Mouse (Mus musculus): ENCODE data around the gene Tcp11l2.

Gene Tcp11l2

DNA sequence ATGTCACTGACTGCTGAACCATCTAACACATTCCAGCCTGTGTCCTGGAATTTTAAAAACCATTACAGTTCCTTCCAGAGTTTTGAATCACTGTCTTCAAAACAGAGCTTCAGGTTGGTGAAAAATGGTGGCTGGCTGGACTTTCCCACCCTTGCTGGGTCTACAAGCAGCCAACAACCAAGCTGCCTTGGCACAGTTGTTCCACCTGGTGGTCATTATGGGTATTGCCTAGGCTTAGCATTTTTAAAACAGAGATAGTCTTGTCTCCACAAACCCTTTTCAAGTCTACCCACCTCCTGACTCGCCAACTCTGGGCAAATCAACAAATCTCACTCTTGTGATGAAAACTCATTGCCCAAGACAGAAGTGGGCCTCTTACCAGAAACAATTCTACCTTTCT, 17.9 kb upstream of the Tcp11l2 start:
- DNase-seq (ENCODE audit: low spot score), result no peak

GRCm38 (mm10) chr10:84559986-84560385, 16.4 kb upstream of the Tcp11l2 start:
- DNase-seq (ENCODE audit: low spot score), result no peak

- no peak for DNase-seq (ENCODE audit: low spot score)
These were observed 14.3 kb upstream of the Tcp11l2 start for GRCm38 (mm10) chr10:84562121-84562520.

DNA sequence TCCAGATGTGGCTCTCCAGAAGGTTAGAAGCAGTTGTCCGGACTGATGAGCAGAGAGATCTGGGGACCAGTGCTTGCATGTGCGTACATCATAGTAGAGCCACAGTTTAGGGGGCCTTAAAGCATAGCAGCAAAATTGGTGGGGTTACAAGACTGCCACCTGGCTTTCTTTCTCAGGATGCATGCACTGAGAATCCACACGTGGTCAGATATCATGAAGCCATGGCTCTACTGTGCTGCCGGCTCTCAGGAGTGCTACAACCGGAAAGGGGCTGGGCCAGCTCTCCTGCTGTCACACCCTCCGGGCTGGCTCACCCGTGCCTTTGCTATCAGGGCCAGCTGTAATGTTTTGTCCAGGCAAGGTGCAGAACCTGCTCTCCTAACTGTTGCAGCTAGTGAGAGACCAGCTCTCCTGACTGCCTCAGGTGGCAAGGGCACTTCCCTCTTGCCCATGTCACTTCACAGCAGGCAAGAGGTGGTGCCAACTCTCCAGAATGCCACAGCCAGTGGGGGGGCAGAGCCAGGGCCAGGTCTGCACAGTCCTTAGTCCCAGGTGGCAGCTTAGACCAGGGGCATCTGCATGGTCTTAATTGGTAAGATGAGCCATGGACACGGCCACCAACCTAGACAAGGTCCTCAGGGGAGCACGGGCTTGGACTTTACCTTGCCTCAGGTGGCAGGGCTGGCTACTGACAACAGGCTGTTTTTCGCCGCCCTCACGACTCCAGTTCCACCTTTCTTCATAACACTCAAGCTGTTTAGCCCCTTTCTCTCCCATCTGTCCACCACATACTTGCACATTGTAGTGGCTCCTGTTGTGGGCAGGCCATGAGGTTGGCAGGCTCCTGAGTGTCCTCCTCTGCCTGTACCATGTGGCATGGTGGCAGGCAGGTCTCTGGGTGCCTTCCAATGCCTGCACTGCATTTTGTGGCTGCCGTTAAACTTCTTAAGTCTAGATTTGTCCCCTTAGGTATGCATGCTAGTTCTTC, 13.6 kb upstream of the Tcp11l2 start:
- DNase-seq (ENCODE audit: low spot score), result peak; percentile 14

DNA sequence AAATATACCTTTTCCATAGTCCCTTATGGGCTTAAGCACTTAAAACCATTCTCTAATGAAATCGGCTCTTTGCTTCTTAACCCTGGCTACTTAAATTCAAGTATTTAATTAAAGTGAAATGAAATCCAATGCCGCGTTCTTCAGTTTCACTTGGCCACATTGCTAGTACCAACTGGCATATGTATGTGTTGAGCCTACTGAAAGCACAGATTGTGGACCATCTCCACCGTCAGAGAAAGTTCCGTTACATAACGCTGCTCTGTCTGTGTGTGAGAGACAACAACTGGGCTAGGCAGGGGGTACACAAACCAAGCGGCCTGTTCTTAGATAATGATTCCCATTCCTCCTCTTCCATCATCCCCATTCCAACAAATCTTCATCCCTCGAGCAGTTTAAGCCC, 12.0 kb upstream of the Tcp11l2 start:
- DNase-seq (ENCODE audit: low spot score), result no peak

DNA sequence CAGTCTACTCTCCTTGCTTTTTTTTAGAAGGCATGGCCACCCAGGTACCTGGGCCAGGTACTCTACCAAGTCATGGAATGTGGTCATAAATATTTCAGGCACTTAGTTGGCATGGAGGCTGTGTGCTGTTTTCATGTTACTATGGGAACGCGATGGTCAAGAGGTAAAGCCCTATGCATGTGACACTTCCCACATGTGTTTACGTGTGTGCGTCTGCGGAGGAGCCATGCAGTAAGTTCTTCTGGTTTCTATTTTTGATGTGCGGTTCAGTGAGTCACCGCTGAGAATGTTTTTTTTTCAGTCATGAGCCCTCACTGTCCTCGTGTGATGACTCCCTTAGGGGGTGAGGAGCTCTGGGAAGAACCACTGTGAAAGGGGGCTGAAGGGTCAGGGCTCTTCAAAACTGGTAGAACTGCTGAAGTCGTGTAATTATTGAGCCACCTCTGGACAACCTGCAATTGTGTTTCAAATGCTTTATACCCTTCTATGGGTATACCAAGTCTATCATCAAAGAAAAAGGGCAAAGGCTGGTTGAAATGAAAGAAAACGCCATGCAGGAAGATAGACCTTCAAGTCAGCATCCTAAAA, 5.3 kb upstream of the Tcp11l2 start:
- DNase-seq (ENCODE audit: low spot score), result no peak

DNA sequence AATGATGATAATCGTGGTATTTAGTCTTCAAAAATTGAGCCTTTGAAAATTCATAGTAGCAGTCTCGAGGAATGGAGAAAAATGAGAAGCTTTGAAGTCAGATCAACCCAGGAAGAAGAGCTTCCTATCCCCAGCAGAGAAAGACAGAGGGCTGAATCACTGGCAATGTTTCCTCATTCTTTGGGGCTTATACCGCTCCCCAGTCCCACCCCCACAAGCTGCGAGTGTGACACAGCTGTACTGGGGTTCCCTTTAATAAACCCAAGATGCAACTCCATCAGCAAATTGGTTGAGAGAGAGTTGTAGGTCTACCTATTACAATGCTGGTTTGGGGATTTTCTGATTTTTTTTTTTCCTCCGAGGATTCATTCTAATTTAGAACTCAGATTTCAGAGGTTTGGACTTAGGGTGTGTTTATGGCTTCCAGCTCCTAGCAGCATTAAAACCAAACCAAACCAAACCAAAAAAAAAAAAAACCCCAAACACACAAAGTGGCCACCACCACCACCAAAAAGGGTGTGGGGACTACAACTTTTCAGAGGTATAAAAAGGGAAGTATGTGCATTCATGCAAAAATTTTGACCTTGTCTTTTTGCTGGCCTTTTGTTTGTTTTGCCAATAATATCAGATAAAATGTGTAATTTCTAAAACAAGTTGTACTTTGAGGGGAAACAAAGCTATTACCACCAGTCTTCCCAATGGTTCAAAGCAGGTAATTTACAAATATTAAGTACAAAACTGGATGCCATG, 2.6 kb upstream of the Tcp11l2 start:
- no peak for DNase-seq (ENCODE audit: low spot score)

- DNase-seq (ENCODE audit: low spot score), result no peak
These were observed 414 bp upstream of the Tcp11l2 start for GRCm38 (mm10) chr10:84576029-84576394.

- peak; percentile 70 for DNase-seq (ENCODE audit: low spot score)
These were observed 773 bp downstream of the Tcp11l2 start for GRCm38 (mm10) chr10:84577071-84577727.

DNA sequence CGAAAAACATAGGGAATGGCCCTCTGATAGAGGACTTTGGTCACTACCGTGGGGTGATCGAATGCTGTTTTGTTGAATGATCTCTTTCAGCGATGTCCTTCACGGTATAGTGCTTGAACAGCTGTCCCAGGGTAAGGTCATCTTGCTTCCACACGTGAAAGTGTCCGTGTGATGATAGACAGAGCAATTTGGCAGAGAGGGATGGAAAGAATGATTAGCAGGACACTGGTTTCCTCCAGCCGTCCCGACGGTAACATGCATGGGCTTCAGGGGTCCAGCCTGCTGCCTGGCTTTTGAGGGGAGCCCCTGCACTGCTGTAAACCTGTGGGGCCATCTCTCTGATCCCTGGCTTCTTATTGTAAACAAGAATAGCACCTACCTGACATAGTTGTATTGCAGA, 2.3 kb downstream of the Tcp11l2 start:
- no peak for DNase-seq (ENCODE audit: low spot score)

GRCm38 (mm10) chr10:84579527-84579926, 3.1 kb downstream of the Tcp11l2 start:
- no peak for DNase-seq (ENCODE audit: low spot score)

DNA sequence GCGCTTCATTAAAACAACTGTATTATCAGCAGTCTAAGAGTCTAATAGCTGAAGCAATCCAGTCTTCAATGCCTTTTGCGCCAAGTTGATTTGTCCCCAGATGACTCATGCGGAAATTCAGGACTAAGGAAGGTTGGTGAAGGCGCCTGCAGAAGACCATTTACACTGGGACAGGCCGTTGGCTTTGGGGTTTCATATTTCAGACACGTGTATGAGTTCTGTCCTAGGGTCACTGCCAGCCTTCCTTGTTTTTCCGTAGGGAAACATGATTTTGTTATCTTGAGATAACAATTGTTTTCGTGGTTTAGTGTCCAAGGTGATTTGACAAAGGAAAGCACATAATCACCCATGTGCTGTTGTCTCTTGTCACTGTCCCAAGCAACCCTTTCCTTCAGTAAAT, 4.8 kb downstream of the Tcp11l2 start:
- no peak for DNase-seq (ENCODE audit: low spot score)

- no peak for DNase-seq (ENCODE audit: low spot score)
These were observed 5.8 kb downstream of the Tcp11l2 start for GRCm38 (mm10) chr10:84582236-84582635.

DNA sequence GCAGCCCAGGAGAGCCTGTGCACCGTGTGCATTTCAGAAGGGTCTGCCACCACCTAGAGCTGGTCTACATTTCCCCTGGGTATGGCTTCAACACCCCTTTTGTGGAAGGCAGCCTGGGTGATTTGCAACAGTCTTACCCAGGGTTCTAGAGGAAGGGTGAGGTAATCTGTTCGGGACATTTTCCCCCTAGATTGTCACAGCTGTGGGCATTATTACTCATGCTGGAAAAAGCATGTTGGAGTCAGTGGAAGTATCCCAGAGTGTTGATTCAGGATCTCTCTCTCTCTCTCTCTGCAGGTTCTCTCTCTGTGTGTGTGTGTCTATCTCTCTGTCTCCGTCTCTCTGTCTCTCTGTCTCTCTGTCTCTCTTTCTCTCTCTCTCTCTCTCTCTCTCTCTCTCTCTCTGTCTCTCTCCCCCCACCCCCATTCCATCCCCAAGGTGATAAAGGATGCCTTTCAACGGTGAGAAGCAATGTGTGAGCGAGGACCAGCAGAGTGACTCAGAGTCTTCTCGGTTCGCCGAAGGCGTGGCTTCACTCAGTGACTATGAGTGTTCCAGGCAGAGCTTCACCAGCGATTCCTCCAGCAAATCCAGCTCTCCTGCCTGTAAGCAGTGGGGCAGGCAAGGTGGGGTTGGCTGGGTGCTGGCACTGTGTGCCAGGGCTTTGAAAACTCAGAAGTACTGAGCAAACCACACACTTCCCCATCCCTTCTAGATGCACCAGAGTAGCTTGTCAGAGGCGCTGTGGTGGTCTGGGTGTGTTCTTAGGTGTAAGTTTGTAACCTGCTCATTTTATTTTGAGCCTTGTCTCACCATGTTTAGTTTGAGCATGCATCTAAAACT, 8.2 kb downstream of the Tcp11l2 start:
- no peak for DNase-seq (ENCODE audit: low spot score)

- DNase-seq (ENCODE audit: low spot score), result no peak
These were observed 8.8 kb downstream of the Tcp11l2 start for GRCm38 (mm10) chr10:84585294-84585650.

GRCm38 (mm10) chr10:84590956-84591355, 14.5 kb downstream of the Tcp11l2 start:
- DNase-seq (ENCODE audit: low spot score), result no peak

DNA sequence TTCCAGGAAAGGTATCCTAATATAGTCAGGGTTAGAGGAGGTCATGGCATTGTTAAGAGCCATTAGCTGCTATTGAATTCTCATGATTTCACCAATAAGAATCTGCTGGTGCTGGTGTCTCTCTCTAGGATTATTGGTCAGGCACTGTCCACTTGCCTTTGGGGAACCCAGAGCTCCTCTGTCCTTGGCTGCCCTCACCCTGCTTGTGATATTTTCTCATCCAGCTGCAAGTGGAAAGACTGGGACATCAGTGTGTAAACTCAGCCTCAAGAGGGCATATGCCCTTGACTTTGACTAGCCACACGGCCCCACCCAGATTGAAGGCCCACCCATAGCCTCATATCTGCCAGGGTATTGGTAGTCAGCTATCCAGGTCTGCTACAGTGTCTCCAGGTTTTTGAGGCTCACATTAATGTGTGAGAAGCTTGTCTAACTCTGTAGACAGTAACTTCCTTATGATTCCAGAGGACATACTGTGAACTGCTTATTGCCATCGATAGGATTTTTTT, 15.3 kb downstream of the Tcp11l2 start:
- DNase-seq (ENCODE audit: low spot score), result no peak

DNA sequence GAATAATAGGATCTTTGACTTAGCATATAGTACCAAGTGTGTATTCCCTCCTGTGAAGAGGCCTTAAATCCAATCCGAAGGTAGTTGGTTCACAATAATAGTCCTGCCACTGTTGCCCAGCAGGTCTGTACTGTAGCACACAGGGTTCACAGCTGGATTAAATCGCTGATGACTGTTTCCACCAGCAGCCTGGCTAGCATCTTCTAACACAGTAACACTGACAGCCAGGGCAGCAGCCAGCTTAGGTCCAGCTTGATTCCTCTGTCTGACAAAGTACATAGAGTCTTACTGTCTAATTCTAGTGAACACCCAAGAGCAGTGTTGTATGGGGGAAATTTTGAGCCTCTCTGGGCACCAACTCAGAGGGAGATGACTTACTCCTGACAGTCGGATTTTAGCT, 16.3 kb downstream of the Tcp11l2 start:
- no peak for DNase-seq (ENCODE audit: low spot score)

DNA sequence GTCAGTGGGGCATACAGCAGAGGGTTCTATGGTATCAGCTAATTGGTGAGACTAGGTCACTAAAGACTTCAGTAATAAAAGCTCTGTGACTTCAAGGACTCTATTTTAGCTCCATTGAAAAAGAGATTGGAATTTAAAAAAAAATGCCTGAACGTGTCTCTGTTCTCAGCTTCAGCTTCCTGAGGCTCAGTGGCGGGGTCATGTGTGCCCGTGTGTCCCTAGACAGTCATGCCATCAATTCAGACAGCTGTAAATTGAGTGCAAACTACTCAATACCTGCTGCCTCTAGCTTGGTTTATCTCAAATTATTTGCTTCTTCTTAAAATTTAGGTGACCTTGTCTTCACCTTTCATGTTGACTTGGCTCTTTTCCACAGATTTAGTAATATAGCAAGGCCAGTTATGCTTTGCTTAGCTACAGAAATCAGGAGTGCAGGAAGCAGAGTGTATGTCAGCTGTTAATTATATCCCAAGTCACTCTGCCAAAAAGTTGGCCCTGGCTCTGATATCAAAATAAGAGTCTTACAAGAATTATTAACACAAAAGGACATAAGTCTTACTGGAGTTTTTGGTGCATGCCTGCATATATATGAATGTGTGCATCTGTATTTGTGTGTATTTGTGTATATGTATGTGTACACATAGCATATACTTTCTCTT, 20.8 kb downstream of the Tcp11l2 start:
- no peak for DNase-seq (ENCODE audit: low spot score)

DNA sequence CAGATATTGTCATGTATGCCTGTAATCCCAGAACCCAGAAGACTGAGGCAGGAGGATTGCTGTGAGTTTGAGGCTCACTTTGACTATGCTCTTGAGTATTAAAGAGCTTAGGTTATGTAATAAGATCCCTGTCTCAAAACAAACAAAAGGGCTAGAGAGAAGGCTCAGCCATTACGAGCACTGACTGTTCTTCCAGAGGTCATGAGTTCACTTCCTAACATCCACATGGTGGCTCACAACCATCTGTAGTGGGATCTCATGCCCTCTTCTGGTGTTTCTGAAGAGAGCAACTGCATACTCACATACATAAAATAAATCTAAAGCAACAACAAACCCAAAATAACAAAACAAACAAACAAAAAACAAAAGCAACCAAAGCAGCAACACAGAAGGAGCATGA, 21.7 kb downstream of the Tcp11l2 start:
- DNase-seq (ENCODE audit: low spot score), result no peak

GRCm38 (mm10) chr10:84600136-84600535, 23.7 kb downstream of the Tcp11l2 start:
- peak; percentile 17 for DNase-seq (ENCODE audit: low spot score)
